Comparison of ENCODE assay signal across 9 mouse cellular contexts in genomic region chr3:34443731-34444628, GRCm38 (mm10).
DNase-seq lines count a peak whose midpoint lies in the region; ATAC-seq lines count a peak whose summit lies in the region.
"Had no signal": no experiment of that assay in that cellular context is flagged by ENCODE, and none has a peak within 500 bp of the region (broad histone marks: within the 10 kb centered on the region; RNA-seq: fewer than 3 reads in every experiment).

No protein-coding gene starts in this region.

- 31% methylated on average over 28 of the region's 28 CpGs for WGBS in hindbrain, embryonic 11.5 days
- WGBS in limb, embryonic 10.5 days = 65% methylated on average over 28 of the region's 28 CpGs

- H3K9me3 ChIP-seq in hindbrain, embryonic 11.5 days (ENCODE audit: control insufficient read depth, low read length) = no peaks in the 10 kb centered on the region
- H3K9me3 ChIP-seq in limb, embryonic 10.5 days (replicated peaks) = no peaks in the 10 kb centered on the region
- H3K9me3 ChIP-seq: embryonic facial prominence, embryonic 12.5 days had no signal

- peak overlapping the region; percentile 20; the same call in 1 of the 2 replicates for H3K27ac ChIP-seq in hindbrain, embryonic 11.5 days (ENCODE audit: low read depth, low read length)
- H3K27ac ChIP-seq in limb, embryonic 10.5 days = no peak overlapping the region
- H3K27ac ChIP-seq: embryonic facial prominence, embryonic 12.5 days had no signal

- peak; percentile 10 for DNase-seq in adrenal gland, adult 2 months
- DNase-seq in adrenal gland, postnatal 4 days (ENCODE audit: low spot score in 2 of 2) = no peak
- peak; percentile 17 to 33 for DNase-seq in cerebellum, postnatal 36 days
- DNase-seq in hindbrain, embryonic 11.5 days (ENCODE audit: low spot score) = peak; percentile 53
- DNase-seq in limb, embryonic 10.5 days (ENCODE audit: low spot score) = peak; percentile 32
- peak; percentile 88 to 92 for DNase-seq in right cerebral cortex, postnatal 10 days (ENCODE audit: low spot score in 2 of 2)
- DNase-seq in spleen, postnatal 36 days (ENCODE audit: low spot score in 2 of 2) = no peak

- ATAC-seq in hindbrain, embryonic 11.5 days (ENCODE audit: low FRiP score) = peak; percentile 75
- ATAC-seq in megakaryocyte, adult 5-6 weeks (ENCODE audit: poor library complexity, severe bottlenecking) = no peak

- H3K4me3 ChIP-seq in hindbrain, embryonic 11.5 days (ENCODE audit: low read depth, low read length) = no peak overlapping the region
- H3K4me3 ChIP-seq in limb, embryonic 10.5 days = no peak overlapping the region
- H3K4me3 ChIP-seq: embryonic facial prominence, embryonic 12.5 days had no signal

- H3K4me1 ChIP-seq in hindbrain, embryonic 11.5 days (replicated peaks; ENCODE audit: control insufficient read depth, insufficient read depth, low read length) = 0 out of 2 replicates have a peak, but pooled peaks cover 5% of the 10 kb centered on the region
- peaks cover 6% of the 10 kb centered on the region; the same call in 1 of the 2 replicates for H3K4me1 ChIP-seq in limb, embryonic 10.5 days

- H3K36me3 ChIP-seq in hindbrain, embryonic 11.5 days (ENCODE audit: control insufficient read depth, insufficient read depth, low read length) = no peaks in the 10 kb centered on the region
- no peaks in the 10 kb centered on the region for H3K36me3 ChIP-seq in limb, embryonic 10.5 days
- H3K36me3 ChIP-seq: embryonic facial prominence, embryonic 12.5 days had no signal

- H3K4me2 ChIP-seq in hindbrain, embryonic 11.5 days (replicated peaks; ENCODE audit: low read depth, low read length) = 0 out of 2 replicates have a peak overlapping the region, but pooled peaks have one; percentile 3
- H3K4me2 ChIP-seq: embryonic facial prominence, embryonic 12.5 days had no signal

- H3K27me3 ChIP-seq in hindbrain, embryonic 11.5 days (ENCODE audit: control insufficient read depth, insufficient read depth, low read length) = no peaks in the 10 kb centered on the region
- H3K27me3 ChIP-seq in limb, embryonic 10.5 days (ENCODE audit: low read depth, poor library complexity, severe bottlenecking) = no peaks in the 10 kb centered on the region

- H3K9ac ChIP-seq in hindbrain, embryonic 11.5 days (ENCODE audit: low read depth, low read length) = no peak overlapping the region
- H3K9ac ChIP-seq: embryonic facial prominence, embryonic 12.5 days had no signal

Comparison
In these comparisons a context has a peak if more than half of its experiments do, and no peak if none do; other contexts are left out.
1. DNase-seq: peak in adrenal gland, adult 2 months (single experiment), cerebellum, postnatal 36 days (2 of 2), hindbrain, embryonic 11.5 days (single experiment), limb, embryonic 10.5 days (single experiment) and right cerebral cortex, postnatal 10 days (2 of 2); none in adrenal gland, postnatal 4 days (0 of 2) and spleen, postnatal 36 days (0 of 2).